Mouse (Mus musculus): Measurements from ENCODE around the gene Adcy4.

GRCm38 (mm10) chr14:55830331-55830730, 46.4 kb upstream of the Adcy4 start:
- TF ChIP-seq GATA2 (IDR thresholded peaks at IDR 0.05; ENCODE audit: borderline replicate concordance, low read depth, low read length) (no peak), CTCF (IDR thresholded peaks at IDR 0.05; ENCODE audit: low read depth, low read length) (no peak), TAL1 (conservative IDR thresholded peaks at IDR 0.05; ENCODE audit: low read depth, low read length) (no peak), GATA1 (IDR thresholded peaks at IDR 0.05; ENCODE audit: borderline replicate concordance, low read length) (no peak), POLR2AphosphoS5 (IDR thresholded peaks at IDR 0.05; ENCODE audit: insufficient replicate concordance, low read depth, low read length) (no peak)
